Mouse (Mus musculus) forebrain, embryonic 16.5 days (tissue): ENCODE results near the gene Aatk. TPM values are rescaled to one million over a fixed set of nuclear protein-coding genes. Genes with fewer than 3 reads are reported as not detected.

Source experiments
- ATAC-seq: fragments of 200-750 bp; cut with Nextera tagmentation; 2 replicates; pipeline ENCODE4 v1.8.0; 2017; ENCODE audit warnings: mild to moderate bottlenecking, moderate library complexity
- H3K27ac ChIP-seq: fragments of 300-500 bp; sonication (generic); 2 replicates; pipeline ENCODE4 v1.5.1; 2014; ENCODE audit warnings: low read length, control low read depth
- H3K27me3 ChIP-seq: fragments of 300-500 bp; sonication (generic); replicated peaks from 2 replicates; pipeline ENCODE4 v1.6.1; 2014; ENCODE audit warnings: low read length; ENCODE audit not compliant: control insufficient read depth, insufficient read depth
- H3K36me3 ChIP-seq: fragments of 300-500 bp; sonication (generic); 2 replicates; pipeline ENCODE4 v1.6.1; 2014; ENCODE audit not compliant: control insufficient read depth, insufficient read depth
- H3K4me1 ChIP-seq: fragments of 300-500 bp; sonication (generic); replicated peaks from 2 replicates; pipeline ENCODE4 v1.6.1; 2014; ENCODE audit warnings: low read length; ENCODE audit not compliant: control insufficient read depth, insufficient read depth
- H3K4me2 ChIP-seq: fragments of 300-500 bp; sonication (generic); 2 replicates; pipeline ENCODE4 v1.6.1; 2014; ENCODE audit warnings: mild to moderate bottlenecking, low read length, control low read depth
- H3K4me3 ChIP-seq: fragments of 300-500 bp; sonication (generic); replicated peaks from 2 replicates; pipeline ENCODE4 v1.5.1; 2014; ENCODE audit warnings: mild to moderate bottlenecking, low read length, control low read depth
- H3K9ac ChIP-seq: fragments of 300-500 bp; sonication (generic); replicated peaks from 2 replicates; pipeline ENCODE4 v1.6.1; 2014; ENCODE audit warnings: low read depth, low read length, control low read depth
- H3K9me3 ChIP-seq: fragments of 300-500 bp; sonication (generic); 2 replicates; pipeline ENCODE4 v1.6.1; 2016; ENCODE audit warnings: low read length; ENCODE audit not compliant: control insufficient read depth
- WGBS: fragments of 180-500 bp; shearing (Covaris S2); extraction: QIAGEN DNeasy Blood & Tissue Kit; methylation state at CpG from one replicate; pipeline ENCODE4 v1.1.7; 2014; 5-methylcytosine and 5-hydroxymethylcytosine counted together
- polyA plus RNA-seq: library from polyadenylated mRNA; unstranded; fragments of >200 nt; fragmentation: Nextera tagmentation; extraction: Ambion mirVana; gene quantifications from 2 replicates; pipeline ENCODE4 v1.2.1, GENCODE M21; 2015

Gene Aatk
- polyA plus RNA-seq = 21.6 and 28.1 TPM in 2 replicates

- under 1% methylated on average over 55 of the region's 63 CpGs for WGBS
- H3K4me1 ChIP-seq = peaks cover 48% of the 10 kb centered on the region
- ATAC-seq = peak; percentile 32; the same call in 1 of the 2 replicates
Measured at GRCm38 (mm10) chr11:120046553-120047191, at the start of gene Aatk. Aatk (minus strand) TSS chr11:120047167.

GRCm38 (mm10) chr11:120092817-120093591 is 46.0 kb upstream of the Aatk start:
- no peak overlapping the region for H3K27ac ChIP-seq
- H3K4me1 ChIP-seq = peaks cover 7% of the 10 kb centered on the region
- no peak overlapping the region for H3K9ac ChIP-seq
- no peaks in the 10 kb centered on the region for H3K9me3 ChIP-seq
- no peak overlapping the region for H3K4me3 ChIP-seq
- peaks cover 12% of the 10 kb centered on the region for H3K36me3 ChIP-seq
- no peaks in the 10 kb centered on the region for H3K27me3 ChIP-seq
- WGBS = 77% methylated on average over 23 of the region's 23 CpGs
- no peak overlapping the region for H3K4me2 ChIP-seq
- 0 out of 2 replicates have a peak, but pooled peaks have one; percentile 19 for ATAC-seq

More at GRCm38 (mm10) chr11:120046553-120047191, at the start of gene Aatk:
- Histone ChIP-seq H3K4me2 (peak within 1 kb of the TSS; percentile 84), H3K9me3 (no peaks in the 10 kb centered on the region), H3K27ac (peak within 1 kb of the TSS; percentile 90), H3K36me3 (no peaks in the 10 kb centered on the region), H3K4me3 (peak within 1 kb of the TSS; percentile 79), H3K27me3 (no peaks in the 10 kb centered on the region), H3K9ac (peak within 1 kb of the TSS; percentile 92)

DNA sequence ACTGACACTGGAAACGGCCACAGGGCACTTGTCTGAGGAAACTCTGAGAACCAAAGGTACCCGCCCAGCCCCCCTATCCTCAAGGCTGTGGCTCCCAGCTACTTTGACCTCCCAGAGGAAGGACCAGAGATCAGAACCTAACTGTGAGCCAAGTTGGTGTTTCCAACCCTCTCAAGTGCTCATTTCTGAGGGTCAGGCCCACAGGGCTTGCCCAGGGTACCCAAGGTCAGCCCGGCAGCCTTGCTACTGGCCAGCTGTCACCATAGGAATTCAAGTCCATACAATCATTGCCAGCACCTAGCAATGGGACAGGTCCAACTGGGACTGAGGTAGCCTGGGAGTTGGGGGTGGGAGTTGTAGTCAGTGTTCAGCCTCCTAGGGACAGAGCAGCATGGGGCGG is 43.7 kb upstream of the Aatk start:
- Histone ChIP-seq H3K4me3 (no peak overlapping the region), H3K9ac (no peak overlapping the region), H3K36me3 (peaks cover 12% of the 10 kb centered on the region), H3K9me3 (no peaks in the 10 kb centered on the region), H3K4me2 (no peak overlapping the region), H3K4me1 (peaks cover 6% of the 10 kb centered on the region), H3K27me3 (no peaks in the 10 kb centered on the region), H3K27ac (no peak overlapping the region)
- WGBS = 91% methylated on average over 4 of the region's 4 CpGs
- ATAC-seq = no peak

DNA sequence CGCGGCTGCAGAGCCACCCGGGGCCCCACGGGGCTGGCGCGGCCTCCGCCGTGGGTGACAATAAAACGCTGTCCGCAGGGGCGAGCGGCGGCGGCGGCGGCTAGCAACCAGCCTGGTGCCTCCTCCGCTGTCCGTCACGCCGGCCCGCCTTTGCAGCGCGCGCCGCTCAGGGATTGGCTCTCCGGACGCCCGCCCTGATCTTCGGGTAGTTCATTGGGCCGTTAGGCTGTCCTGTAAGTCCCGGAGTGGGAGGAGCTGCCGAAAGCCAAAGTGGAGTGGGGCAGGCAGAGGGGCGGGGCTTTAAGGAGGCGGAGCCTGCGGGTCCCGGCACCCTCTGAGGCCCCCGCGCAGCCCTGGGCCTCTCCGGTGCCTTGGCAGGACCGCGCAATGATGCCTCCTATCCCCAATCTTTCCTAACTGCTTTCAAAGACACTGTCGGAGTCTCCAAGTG is 39.8 kb upstream of the Aatk start, which contains the start of gene Cep131:
Gene Cep131, minus strand, starts transcription at position 126 of the 451 bp plus-strand sequence.
- Histone ChIP-seq H3K4me1 (peaks cover 14% of the 10 kb centered on the region), H3K9ac (peak within 1 kb of the TSS; percentile 98), H3K27me3 (no peaks in the 10 kb centered on the region), H3K36me3 (peaks cover 7% of the 10 kb centered on the region; the same call in 1 of the 2 replicates), H3K9me3 (no peaks in the 10 kb centered on the region), H3K4me2 (peak within 1 kb of the TSS; percentile 95), H3K27ac (peak within 1 kb of the TSS; percentile 77), H3K4me3 (peak within 1 kb of the TSS; percentile 94)
- 0% methylated on average over 41 of the region's 42 CpGs for WGBS
- ATAC-seq = peak; percentile 99

DNA sequence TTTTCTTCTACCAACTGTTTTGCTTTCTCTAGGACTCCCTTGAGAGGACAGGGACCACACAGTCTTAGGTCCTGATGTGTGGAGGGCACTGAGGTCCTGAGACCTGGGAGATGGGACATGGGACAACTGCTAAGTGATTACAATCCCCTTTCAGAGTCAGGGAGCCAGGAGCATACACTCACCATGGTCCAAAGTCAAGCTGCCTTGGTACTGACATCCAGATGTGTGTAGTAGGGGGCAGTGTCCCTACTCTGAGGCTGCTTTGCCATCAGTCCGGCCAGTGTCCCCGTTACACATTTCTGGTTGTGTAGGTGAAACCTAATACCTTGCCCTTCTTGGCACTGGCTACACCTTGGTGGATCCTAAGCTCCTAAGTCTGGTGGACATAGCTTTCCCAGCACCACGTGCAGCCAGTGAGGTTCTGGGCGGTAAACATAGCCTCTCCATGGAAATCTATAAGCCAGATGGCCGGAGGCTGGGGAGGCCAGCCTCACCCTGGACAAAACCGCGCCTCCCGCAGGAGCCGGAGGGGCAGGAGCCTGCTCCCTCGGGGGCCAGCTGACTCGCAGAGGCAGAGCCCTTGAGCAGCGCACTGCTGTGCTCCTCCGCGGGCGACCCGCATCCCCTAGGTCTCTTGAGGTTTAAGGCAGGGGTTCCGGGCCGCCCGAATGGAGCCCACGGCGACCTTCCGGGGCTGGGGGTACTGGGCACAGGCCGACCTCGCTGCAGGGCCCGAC is 39.1 kb upstream of the Aatk start:
- Histone ChIP-seq H3K4me2 (peak overlapping the region; percentile 95), H3K4me3 (peak overlapping the region; percentile 94), H3K4me1 (peaks cover 14% of the 10 kb centered on the region), H3K27ac (peak overlapping the region; percentile 77), H3K9ac (peak overlapping the region; percentile 98), H3K9me3 (no peaks in the 10 kb centered on the region), H3K27me3 (no peaks in the 10 kb centered on the region), H3K36me3 (peaks cover 3% of the 10 kb centered on the region; the same call in 1 of the 2 replicates)
- under 1% methylated on average over 25 of the region's 25 CpGs for WGBS
- peak; percentile 45 for ATAC-seq

- Histone ChIP-seq H3K9ac (no peak overlapping the region), H3K9me3 (no peaks in the 10 kb centered on the region), H3K4me2 (no peak overlapping the region), H3K36me3 (peaks cover 9% of the 10 kb centered on the region), H3K27ac (no peak overlapping the region), H3K27me3 (no peaks in the 10 kb centered on the region), H3K4me3 (no peak overlapping the region), H3K4me1 (peaks cover 5% of the 10 kb centered on the region)
- ATAC-seq = no peak
- 87% methylated on average over 6 of the region's 6 CpGs for WGBS
Measured at GRCm38 (mm10) chr11:120080282-120080681, 33.3 kb upstream of the Aatk start.

DNA sequence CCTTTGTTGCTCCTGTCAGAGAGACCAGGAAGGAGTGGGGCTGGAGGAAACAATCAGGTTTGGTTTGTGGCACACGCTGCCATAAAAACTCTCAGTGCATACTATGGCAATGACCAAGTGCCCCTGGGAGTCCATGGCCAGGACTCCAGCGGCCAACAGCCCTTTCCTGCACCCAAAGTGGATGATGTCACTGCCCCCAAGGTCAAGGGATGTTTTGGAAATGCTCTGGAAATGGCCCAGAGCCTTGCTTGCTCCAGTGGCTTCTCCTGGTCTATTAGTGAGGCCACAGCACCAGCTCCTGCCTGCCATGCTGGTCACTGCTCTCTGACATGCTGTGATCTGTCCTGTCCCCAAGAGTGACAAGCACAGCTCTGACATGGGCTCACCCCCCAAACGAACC is 29.2 kb upstream of the Aatk start:
- WGBS = 88% methylated on average over 3 of the region's 3 CpGs
- peaks cover 14% of the 10 kb centered on the region for H3K36me3 ChIP-seq
- no peak for ATAC-seq

GRCm38 (mm10) chr11:120072986-120073647 is 26.1 kb upstream of the Aatk start:
- Histone ChIP-seq H3K4me1 (no peaks in the 10 kb centered on the region), H3K9ac (no peak overlapping the region), H3K27me3 (no peaks in the 10 kb centered on the region), H3K4me3 (no peak overlapping the region), H3K27ac (no peak overlapping the region), H3K36me3 (peaks cover 20% of the 10 kb centered on the region), H3K9me3 (no peaks in the 10 kb centered on the region), H3K4me2 (no peak overlapping the region)
- WGBS = 94% methylated on average over 9 of the region's 9 CpGs
- ATAC-seq = no peak

More for the DNA sequence above, 29.2 kb upstream of the Aatk start:
- Histone ChIP-seq H3K9me3 (no peaks in the 10 kb centered on the region), H3K4me3 (no peak overlapping the region), H3K4me2 (no peak overlapping the region), H3K27me3 (no peaks in the 10 kb centered on the region), H3K4me1 (no peaks in the 10 kb centered on the region), H3K27ac (no peak overlapping the region), H3K9ac (no peak overlapping the region)
